Mouse (Mus musculus) cerebellum, adult 2 months (tissue): ENCODE data around the gene Gsc. TPM values are rescaled to one million over a fixed set of nuclear protein-coding genes. Genes with fewer than 3 reads are reported as not detected.

Experiments
- DNase-seq, 2 experiments: peaks; one replicate each; pipeline ENCODE4 v3.0.0; 2021
- H3K27ac ChIP-seq: fragments of 200-500 bp; 2 replicates; pipeline ENCODE4 v1.5.1; 2012; ENCODE audit warnings: low read length, control low read depth, inconsistent platforms; ENCODE audit not compliant: insufficient read depth
- H3K27me3 ChIP-seq: fragments of 200-500 bp; 2 replicates; pipeline ENCODE4 v1.6.1; 2012; ENCODE audit warnings: inconsistent platforms, mild to moderate bottlenecking, low read length, moderate library complexity; ENCODE audit not compliant: control insufficient read depth, insufficient read depth
- H3K4me1 ChIP-seq: fragments of 200-500 bp; 2 replicates; pipeline ENCODE4 v1.6.1; 2011; ENCODE audit warnings: low read length; ENCODE audit not compliant: control insufficient read depth, insufficient read depth
- H3K4me3 ChIP-seq: fragments of 200-500 bp; replicated peaks from 2 replicates; pipeline ENCODE3; 2011; ENCODE audit warnings: mild to moderate bottlenecking, low read depth, low read length, control low read depth; ENCODE audit not compliant: insufficient read depth
- CTCF ChIP-seq: fragments of 200-500 bp; IDR thresholded peaks from 2 replicates; pipeline ENCODE4 v1.5.1; 2011; ENCODE audit warnings: low read depth, mild to moderate bottlenecking, control low read depth, low read length, moderate library complexity, borderline replicate concordance; ENCODE audit not compliant: insufficient read depth
- POLR2A ChIP-seq: fragments of 200-500 bp; IDR thresholded peaks from 2 replicates; pipeline ENCODE4 v1.6.1; 2011; ENCODE audit warnings: low read length, control low read depth, borderline replicate concordance; ENCODE audit not compliant: insufficient read depth
- WGBS: fragments of 180-500 bp; shearing (Covaris S2); methylation state at CpG from one replicate; pipeline ENCODE4 v1.1.7; 2018; 5-methylcytosine and 5-hydroxymethylcytosine counted together
- polyA plus RNA-seq: library from polyadenylated mRNA; depleted of rRNA; stranded (reverse); fragments of >200 nt; gene quantifications from 2 replicates; pipeline ENCODE4 v1.2.3, GENCODE M21; 2012

Gene Gsc
- polyA plus RNA-seq, 1 experiment, result not detected

- no peak for DNase-seq
- Histone ChIP-seq H3K27me3 (peaks cover 23% of the 10 kb centered on the region; the same call in 1 of the 2 replicates), H3K4me1 (no peaks in the 10 kb centered on the region), H3K4me3 (no peak overlapping the region), H3K27ac (no peak overlapping the region)
- WGBS, result 11% methylated on average over 7 of the region's 7 CpGs
- TF ChIP-seq POLR2A (no peak), CTCF (no peak)
Observed at GRCm38 (mm10) chr12:104477501-104477900, 4.4 kb upstream of the Gsc start.

DNA sequence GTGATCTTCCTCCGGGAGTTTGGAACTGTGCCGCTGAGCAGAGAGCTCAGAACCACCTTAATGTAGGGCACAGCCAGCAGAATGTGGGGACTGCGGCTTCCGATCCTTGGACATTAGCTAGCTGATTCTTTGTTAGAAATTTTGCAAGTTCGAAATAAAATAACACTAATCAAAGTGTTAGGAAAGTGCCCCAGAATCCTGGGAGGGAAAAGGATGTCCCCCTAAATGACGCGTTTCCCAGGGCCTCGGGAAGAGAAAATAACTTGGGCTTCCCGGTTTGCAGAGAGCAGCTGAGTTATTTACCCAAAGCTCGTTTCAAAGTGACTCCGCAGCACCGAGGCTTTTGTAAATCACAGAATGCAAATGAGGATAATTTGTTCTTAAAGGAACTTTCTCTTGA, 3.9 kb upstream of the Gsc start:
- Histone ChIP-seq H3K27ac (no peak overlapping the region), H3K4me3 (no peak overlapping the region), H3K4me1 (no peaks in the 10 kb centered on the region), H3K27me3 (peaks cover 25% of the 10 kb centered on the region; the same call in 1 of the 2 replicates)
- TF ChIP-seq POLR2A, result no peak
- no peak for TF ChIP-seq CTCF
- WGBS, result 3% methylated on average over 12 of the region's 12 CpGs
- DNase-seq, result peak in 1 of 2 experiments; percentile 13

- Histone ChIP-seq H3K27ac (no peak overlapping the region), H3K27me3 (peaks cover 25% of the 10 kb centered on the region; the same call in 1 of the 2 replicates), H3K4me1 (no peaks in the 10 kb centered on the region), H3K4me3 (no peak overlapping the region)
- 4% methylated on average over 21 of the region's 21 CpGs for WGBS
- TF ChIP-seq CTCF, result no peak
- TF ChIP-seq POLR2A, result no peak
- DNase-seq, result no peak
Observed at GRCm38 (mm10) chr12:104475946-104476345, 2.8 kb upstream of the Gsc start.

DNA sequence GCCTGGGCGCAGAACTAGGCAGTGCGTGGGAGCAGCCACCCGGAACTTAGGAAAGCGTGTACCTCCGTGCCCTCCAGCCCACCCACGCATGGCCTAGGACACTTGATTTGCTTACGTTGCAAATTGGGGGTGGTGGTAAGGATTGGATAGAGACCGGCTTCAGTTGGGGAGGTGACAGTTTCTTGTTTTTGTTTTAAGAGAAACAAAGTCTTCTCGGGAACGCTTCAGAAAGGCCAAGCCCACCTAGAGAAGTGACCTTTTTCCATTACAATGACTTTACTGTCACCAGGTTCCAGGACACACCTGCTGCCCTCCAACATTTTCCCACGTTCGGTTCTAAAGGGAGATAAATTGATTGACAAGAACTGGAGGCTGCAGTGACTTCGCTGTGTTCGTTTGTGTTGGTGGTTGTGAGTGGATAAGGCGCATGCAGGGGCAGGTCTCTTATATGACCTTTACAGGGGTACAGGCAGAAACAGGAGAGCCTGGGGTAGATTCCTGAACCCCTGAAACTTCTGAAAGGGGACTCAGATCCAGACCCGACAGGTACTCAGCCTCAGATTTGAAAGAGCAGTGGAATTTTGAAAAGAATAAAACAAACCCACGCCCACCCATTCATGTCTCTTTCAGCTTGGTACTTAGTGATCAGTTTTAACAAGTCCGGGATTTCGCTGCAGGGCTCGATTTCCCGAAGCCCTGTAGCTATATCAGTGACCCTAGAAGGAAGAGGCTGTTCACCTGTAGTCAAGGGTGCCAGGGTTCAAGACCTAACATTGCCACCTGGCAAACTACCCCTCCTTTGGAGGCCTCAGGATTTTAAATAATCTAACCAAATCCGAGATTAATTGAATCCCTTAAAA, 2.0 kb upstream of the Gsc start:
- 11% methylated on average over 22 of the region's 22 CpGs for WGBS
- H3K27ac ChIP-seq, result no peak overlapping the region
- H3K4me1 ChIP-seq, result no peaks in the 10 kb centered on the region
- H3K4me3 ChIP-seq, result no peak overlapping the region
- DNase-seq, result peak in 1 of 2 experiments; percentile 16
- TF ChIP-seq POLR2A, result no peak
- peaks cover 25% of the 10 kb centered on the region; the same call in 1 of the 2 replicates for H3K27me3 ChIP-seq

DNA sequence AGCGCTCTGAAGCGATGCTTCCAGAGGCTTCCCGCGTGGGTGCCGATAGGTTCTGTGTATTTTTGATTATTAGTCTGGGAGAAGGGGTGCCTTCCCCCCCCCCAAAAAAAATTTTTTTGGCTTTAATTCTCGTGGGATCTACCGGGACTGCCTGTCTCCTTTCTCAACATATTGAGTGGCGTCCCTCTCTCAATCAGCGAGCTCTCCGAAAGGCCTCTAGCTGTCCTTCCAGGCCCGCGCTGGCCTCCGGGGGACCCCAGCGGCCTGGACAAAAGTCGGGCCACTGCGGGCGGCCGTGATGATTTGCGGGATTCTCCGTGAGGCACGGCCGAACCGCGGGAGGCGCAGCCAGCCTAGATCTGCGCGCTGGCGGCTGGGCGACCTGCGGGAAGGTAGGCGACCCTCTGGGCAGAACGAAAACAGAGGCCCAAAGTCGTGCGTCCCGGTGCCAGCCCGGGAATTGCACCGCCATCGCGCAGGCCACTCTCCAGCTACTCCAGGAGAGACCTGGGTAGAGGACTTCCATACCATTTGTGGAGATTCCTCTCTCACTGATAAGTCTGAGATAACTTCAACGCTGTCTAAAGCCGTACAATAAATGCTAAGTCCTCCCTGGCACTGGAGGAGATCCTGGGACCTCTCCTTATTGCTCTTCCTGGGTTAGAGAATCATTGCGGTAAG, 1.2 kb upstream of the Gsc start:
- Histone ChIP-seq H3K27ac (no peak overlapping the region), H3K27me3 (peaks cover 25% of the 10 kb centered on the region; the same call in 1 of the 2 replicates), H3K4me1 (no peaks in the 10 kb centered on the region), H3K4me3 (no peak overlapping the region)
- DNase-seq, result peak in 1 of 2 experiments; percentile 35
- TF ChIP-seq CTCF (no peak), POLR2A (no peak)
- WGBS, result 4% methylated on average over 42 of the region's 42 CpGs

- TF ChIP-seq CTCF (no peak), POLR2A (no peak)
- H3K27ac ChIP-seq, result no peak overlapping the region
- no peaks in the 10 kb centered on the region for H3K4me1 ChIP-seq
- DNase-seq, result no peak
- H3K4me3 ChIP-seq, result no peak overlapping the region
- peaks cover 23% of the 10 kb centered on the region; the same call in 1 of the 2 replicates for H3K27me3 ChIP-seq
- WGBS, result 3% methylated on average over 17 of the region's 18 CpGs
Observed at GRCm38 (mm10) chr12:104473492-104473891, 362 bp upstream of the Gsc start.

DNA sequence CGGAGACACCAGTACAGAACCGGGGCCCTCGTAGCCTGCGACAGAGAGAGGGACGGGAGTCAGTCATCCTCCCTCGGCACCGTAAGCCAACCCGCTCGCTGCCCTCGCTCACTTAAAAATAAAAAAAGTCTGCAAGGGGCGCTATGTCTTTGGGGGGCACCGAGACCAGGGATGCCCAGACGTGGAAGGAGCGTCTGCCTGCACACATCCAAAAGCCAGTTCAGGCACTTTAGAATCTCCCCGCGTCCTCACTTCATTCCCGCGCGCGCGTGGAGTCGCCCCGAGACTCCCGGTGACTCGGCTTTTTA, 958 bp downstream of the Gsc start:
- Histone ChIP-seq H3K4me3 (no peak overlapping the region), H3K27ac (no peak overlapping the region), H3K4me1 (no peaks in the 10 kb centered on the region), H3K27me3 (peaks cover 20% of the 10 kb centered on the region; the same call in 1 of the 2 replicates)
- TF ChIP-seq CTCF (no peak), POLR2A (no peak)
- WGBS, result 4% methylated on average over 25 of the region's 25 CpGs
- DNase-seq, result peak in 1 of 2 experiments; percentile 17
